Mouse (Mus musculus): ENCODE measurements around the gene Pdzd7. TPM values are rescaled to one million over a fixed set of nuclear protein-coding genes. Genes with fewer than 3 reads are reported as not detected.
A peak's percentile ranks its signal among the peaks of the same experiment; 100 is the strongest.

The Pdzd7 gene
- total and polyA plus RNA-seq, 3 experiments, result 0.17 to 0.20 TPM; not detected in 1

GRCm38 (mm10) chr19:45005957-45006712 lies 39.4 kb downstream of the Pdzd7 start, which contains the start of gene Mrpl43 (continued):
- TF ChIP-seq KAT2A (IDR thresholded peaks at IDR 0.05; ENCODE audit: insufficient replicate concordance, low read length), result peak; percentile 91; the same call in 1 of the 2 replicates
- TF ChIP-seq MAFK (IDR thresholded peaks at IDR 0.05; ENCODE audit: insufficient replicate concordance, low read length), result no peak
- TF ChIP-seq TCF12 (IDR thresholded peaks at IDR 0.05; ENCODE audit: low read depth, low read length), result peak; percentile 74
- peak; percentile 96 for TF ChIP-seq CHD2 (IDR thresholded peaks at IDR 0.05; ENCODE audit: low read length)
- no peak for TF ChIP-seq E2F4 (IDR thresholded peaks at IDR 0.05; ENCODE audit: insufficient replicate concordance, low read depth, low read length)
- peak; percentile 82 for TF ChIP-seq BHLHE40 (IDR thresholded peaks at IDR 0.05; ENCODE audit: low read depth, low read length)
- TF ChIP-seq ELF1 (IDR thresholded peaks at IDR 0.05; ENCODE audit: low read depth, low read length), result peak; percentile 89
- 0 out of 2 replicates have a peak, but pooled peaks have one; percentile 40 for TF ChIP-seq MAZ (IDR thresholded peaks at IDR 0.05; ENCODE audit: low read depth, low read length)
- no peak for TF ChIP-seq ZKSCAN1 (IDR thresholded peaks at IDR 0.05; ENCODE audit: borderline replicate concordance, low read depth, low read length)
- no peak for TF ChIP-seq ETS1 (conservative IDR thresholded peaks at IDR 0.05; ENCODE audit: low read depth, low read length)
- no peak; the same call in 1 of the 2 replicates for TF ChIP-seq TBP (conservative IDR thresholded peaks at IDR 0.05; ENCODE audit: low read depth, low read length)
- TF ChIP-seq SMC3 (IDR thresholded peaks at IDR 0.05; ENCODE audit: low read depth, low read length), result no peak
- no peak for TF ChIP-seq PAX5 (IDR thresholded peaks at IDR 0.05; ENCODE audit: low read length)
- peak; percentile 50; the same call in 1 of the 2 replicates for TF ChIP-seq RCOR1 (conservative IDR thresholded peaks at IDR 0.05; ENCODE audit: low read depth, low read length)

DNA sequence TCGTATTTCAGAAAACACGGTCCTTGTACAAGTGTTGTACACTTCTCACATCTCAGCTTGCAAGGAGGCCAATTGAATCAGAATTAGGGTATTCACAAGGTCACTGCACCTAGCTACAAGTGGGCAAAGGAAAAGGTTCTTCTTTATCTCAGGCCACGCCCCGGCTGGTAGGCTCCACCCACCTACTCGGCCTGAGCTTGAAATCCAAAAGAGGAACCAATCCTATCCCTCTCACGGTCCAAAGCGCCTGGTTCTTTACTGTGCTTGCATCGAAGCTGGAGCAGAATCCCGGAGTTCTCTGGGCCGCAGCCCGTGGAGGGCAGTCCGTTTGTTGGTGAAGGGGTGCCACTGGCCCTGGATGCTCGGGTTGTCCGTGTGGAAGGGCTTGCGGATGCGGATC lies 40.1 kb downstream of the Pdzd7 start, which contains the start of gene Twnk:
Gene Twnk (plus strand): TSS at position 220 of the 400 bp plus-strand sequence.
- no peaks in the 10 kb centered on the region for H3K27me3 ChIP-seq (replicated peaks)
- peak within 1 kb of the TSS; percentile 71 for H3K9ac ChIP-seq (ENCODE audit: insufficient read depth, low read depth)
- peaks cover 19% of the 10 kb centered on the region for H3K79me2 ChIP-seq (replicated peaks; ENCODE audit: control insufficient read depth, extremely low read depth, insufficient read depth, poor library complexity, severe bottlenecking)
- peaks cover 15 to 42% of the 10 kb centered on the region in 2 experiments for H3K4me1 ChIP-seq (ENCODE audit: control insufficient read depth in 1 of 2, insufficient read depth in 2 of 2)
- H3K27ac ChIP-seq (ENCODE audit: insufficient read depth, low read depth), result peak within 1 kb of the TSS; percentile 74
- peaks cover 44 to 77% of the 10 kb centered on the region in 2 experiments for H3K36me3 ChIP-seq (replicated peaks in 1 of 2; ENCODE audit: control insufficient read depth in 1 of 2, insufficient read depth in 1 of 2, low read length in 1 of 2)
- H3K4me3 ChIP-seq (replicated peaks in 1 of 3; ENCODE audit: low read depth in 2 of 3, low read length in 2 of 3, poor library complexity in 1 of 3), result peak within 1 kb of the TSS; percentile 94 to 96 (median 95)
- H3K9me3 ChIP-seq (replicated peaks; ENCODE audit: low read length), result no peaks in the 10 kb centered on the region
- in situ Hi-C loops (cut with MboI; ENCODE audit: low pct_ligation_motif_present, low pct_unique_long_range_greater_than_20kb, low sequenced_read_pairs), result no loop called here
- dilution Hi-C loops (cut with MboI; ENCODE audit: extremely low pct_ligation_motif_present, extremely low pct_unique_long_range_greater_than_20kb, low sequenced_read_pairs), result no loop called here
- peak within 1 kb of the TSS; percentile 33 for H3K4me2 ChIP-seq (ENCODE audit: insufficient read depth, low read depth, poor library complexity, severe bottlenecking)
- peak; percentile 91 for DNase-seq (ENCODE audit: extremely low read depth)
- TF ChIP-seq BHLHE40 (IDR thresholded peaks at IDR 0.05; ENCODE audit: low read depth, low read length), result no peak
- no peak for TF ChIP-seq UBTF (IDR thresholded peaks at IDR 0.05; ENCODE audit: low read depth, low read length)
- TF ChIP-seq ZKSCAN1 (IDR thresholded peaks at IDR 0.05; ENCODE audit: borderline replicate concordance, low read depth, low read length), result no peak
- no peak for TF ChIP-seq ZNF384 (IDR thresholded peaks at IDR 0.05; ENCODE audit: low read depth, low read length)
- peak; percentile 52 for TF ChIP-seq POLR2A (IDR thresholded peaks at IDR 0.05; ENCODE audit: low read depth, low read length)
- no peak for TF ChIP-seq CTCF (conservative IDR thresholded peaks at IDR 0.05 in 1 of 2, IDR thresholded peaks at IDR 0.05 in 1 of 2; ENCODE audit: low read depth in 2 of 2, low read length in 2 of 2)
- no peak for TF ChIP-seq MXI1 (IDR thresholded peaks at IDR 0.05; ENCODE audit: low read depth, low read length)
- TF ChIP-seq ZC3H11A (IDR thresholded peaks at IDR 0.05; ENCODE audit: low read depth, low read length), result no peak
- TF ChIP-seq ETS1 (conservative IDR thresholded peaks at IDR 0.05; ENCODE audit: low read depth, low read length), result no peak
- no peak for TF ChIP-seq MEF2A (IDR thresholded peaks at IDR 0.05; ENCODE audit: borderline replicate concordance, low read depth, low read length)
- no peak for TF ChIP-seq CHD1 (IDR thresholded peaks at IDR 0.05; ENCODE audit: low read depth, low read length)
- TF ChIP-seq KAT2A (IDR thresholded peaks at IDR 0.05; ENCODE audit: insufficient replicate concordance, low read length), result no peak
- no peak for TF ChIP-seq JUN (IDR thresholded peaks at IDR 0.05; ENCODE audit: insufficient read depth, low read depth, low read length)
- no peak for TF ChIP-seq MAX (IDR thresholded peaks at IDR 0.05; ENCODE audit: low read length)
- no peak for TF ChIP-seq RAD21 (IDR thresholded peaks at IDR 0.05; ENCODE audit: low read depth, low read length)
- TF ChIP-seq TCF12 (IDR thresholded peaks at IDR 0.05; ENCODE audit: low read depth, low read length), result no peak; the same call in 1 of the 2 replicates
- TF ChIP-seq SIN3A (IDR thresholded peaks at IDR 0.05; ENCODE audit: low read length), result no peak
- no peak for TF ChIP-seq POLR2AphosphoS2 (IDR thresholded peaks at IDR 0.05; ENCODE audit: low read depth, low read length)
- no peak for TF ChIP-seq SMC3 (IDR thresholded peaks at IDR 0.05; ENCODE audit: low read depth, low read length)
- no peak for TF ChIP-seq E2F4 (IDR thresholded peaks at IDR 0.05; ENCODE audit: insufficient replicate concordance, low read depth, low read length)
- TF ChIP-seq CHD2 (IDR thresholded peaks at IDR 0.05; ENCODE audit: low read length), result no peak
- no peak for TF ChIP-seq USF2 (conservative IDR thresholded peaks at IDR 0.05; ENCODE audit: low read depth, low read length)
- TF ChIP-seq TBP (conservative IDR thresholded peaks at IDR 0.05; ENCODE audit: low read depth, low read length), result peak; percentile 72
- TF ChIP-seq EP300 (IDR thresholded peaks at IDR 0.05; ENCODE audit: low read length), result no peak
- TF ChIP-seq MYC (IDR thresholded peaks at IDR 0.05; ENCODE audit: low read depth, low read length), result no peak
- no peak for TF ChIP-seq ZMIZ1 (IDR thresholded peaks at IDR 0.05; ENCODE audit: low read depth, low read length)
- no peak for TF ChIP-seq HCFC1 (IDR thresholded peaks at IDR 0.05; ENCODE audit: low read depth, low read length)
- no peak for TF ChIP-seq USF1 (IDR thresholded peaks at IDR 0.05; ENCODE audit: low read depth, low read length)
- TF ChIP-seq PAX5 (IDR thresholded peaks at IDR 0.05; ENCODE audit: low read length), result no peak
- peak; percentile 67 for TF ChIP-seq NELFE (IDR thresholded peaks at IDR 0.05; ENCODE audit: low read depth, low read length)
- no peak for TF ChIP-seq RCOR1 (conservative IDR thresholded peaks at IDR 0.05; ENCODE audit: low read depth, low read length)
